Mouse (Mus musculus) bone marrow macrophage, adult 2 months (primary cell): ENCODE data around the gene Pafah1b1.

Experiments
- CTCF ChIP-seq: IDR thresholded peaks from 2 replicates; pipeline ENCODE4 v1.5.1; 2012; ENCODE audit warnings: low read depth, mild to moderate bottlenecking, low read length, moderate library complexity
- POLR2A ChIP-seq: IDR thresholded peaks from 2 replicates; pipeline ENCODE4 v1.6.1; 2012; ENCODE audit warnings: mild to moderate bottlenecking, low read depth, low read length, borderline replicate concordance

DNA sequence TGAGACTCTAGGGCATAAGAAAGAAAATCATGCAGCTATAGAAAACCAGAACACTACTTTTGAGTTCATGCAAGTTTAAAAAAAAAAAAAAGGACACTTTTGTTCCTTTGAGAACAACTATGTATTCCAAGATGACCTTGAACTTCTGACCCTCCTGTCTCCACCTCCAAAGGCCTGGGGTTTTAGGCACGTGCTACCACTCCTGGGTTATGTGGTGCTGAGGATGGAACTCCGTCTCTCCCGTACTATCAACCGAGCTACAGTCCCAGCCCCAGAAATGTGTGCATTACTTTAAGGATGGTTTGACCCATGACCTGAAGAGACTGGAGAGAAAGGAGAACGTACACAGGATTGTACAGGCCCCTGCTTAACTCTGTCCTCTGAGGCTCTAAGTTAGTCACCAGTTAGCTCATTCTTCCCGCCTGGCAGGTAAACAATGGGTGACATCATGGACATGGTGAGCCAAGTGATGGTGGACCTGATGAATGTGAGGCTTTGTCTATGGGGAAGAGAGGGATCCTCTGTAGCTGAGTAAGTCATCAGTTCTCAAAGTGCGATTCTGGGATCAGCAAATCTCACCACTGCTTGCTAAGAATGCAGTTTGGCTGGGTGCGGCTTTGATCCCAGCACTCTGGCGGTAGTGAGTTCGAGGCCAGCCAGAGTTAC, 39.6 kb upstream of the Pafah1b1 start:
- TF ChIP-seq CTCF = no peak
- TF ChIP-seq POLR2A = no peak
